Mouse (Mus musculus) testis, adult 2 months (tissue): ENCODE measurements around the gene Plpp3.

Source experiments
- CTCF ChIP-seq: fragments of 200-500 bp; IDR thresholded peaks from 2 replicates; pipeline ENCODE4 v1.5.1; 2012; ENCODE audit warnings: low read depth, mild to moderate bottlenecking, inconsistent platforms, low read length, moderate library complexity; ENCODE audit not compliant: control insufficient read depth, insufficient read depth, insufficient replicate concordance
- POLR2A ChIP-seq: fragments of 200-500 bp; IDR thresholded peaks from 2 replicates; pipeline ENCODE4 v1.6.1; 2012; ENCODE audit warnings: low read depth, mild to moderate bottlenecking, inconsistent platforms, low read length, moderate library complexity; ENCODE audit not compliant: control insufficient read depth

DNA sequence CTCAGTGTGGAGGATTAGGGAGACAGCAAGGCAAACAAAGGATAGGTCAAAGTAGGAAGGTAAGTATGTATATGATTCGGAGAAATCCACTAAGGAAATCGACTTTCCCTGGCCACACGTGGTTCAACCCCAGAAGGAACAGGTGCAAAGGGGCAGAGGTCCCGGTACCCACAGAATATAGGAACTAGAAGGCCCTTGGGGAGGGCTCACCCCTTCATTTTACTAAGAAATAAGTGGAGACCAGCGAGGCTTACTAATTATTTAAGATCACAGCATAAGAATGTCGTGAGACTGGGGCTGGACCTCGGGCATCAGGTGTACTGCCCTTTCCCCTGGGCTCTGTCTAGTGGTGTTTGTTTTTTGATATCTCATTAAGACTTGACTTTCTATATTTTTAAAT, 89.2 kb downstream of the Plpp3 start:
- TF ChIP-seq CTCF, result no peak
- TF ChIP-seq POLR2A, result no peak
